ENCODE assay signal across 14 mouse cellular contexts in the genomic region with DNA sequence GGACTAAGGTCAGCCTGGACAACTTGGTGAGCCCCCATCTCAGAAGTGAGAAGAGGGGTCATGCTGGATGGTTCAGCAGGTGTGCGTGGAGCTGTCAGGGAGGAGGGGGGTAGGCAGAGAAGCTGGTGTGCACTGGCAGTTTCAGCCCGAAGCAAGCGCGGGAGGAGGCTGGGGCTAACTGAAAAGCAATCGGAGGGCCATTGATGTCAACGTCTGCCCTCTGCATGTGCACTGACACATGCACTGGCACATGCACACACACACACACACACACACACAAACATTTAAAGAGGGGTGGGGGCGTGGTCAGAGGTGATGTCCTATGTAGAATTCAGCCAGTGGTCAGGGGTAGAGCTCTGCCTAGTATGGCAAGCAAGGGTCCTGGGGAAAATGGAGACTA. TPM values are rescaled to one million over a fixed set of nuclear protein-coding genes. Genes with fewer than 3 reads are reported as not detected.
A peak's percentile ranks its signal among the peaks of the same experiment; 100 is the strongest.
DNase-seq lines count a peak whose midpoint lies in the region; ATAC-seq and TF ChIP-seq lines count a peak whose summit lies in the region.
"Had no signal": no experiment of that assay in that cellular context is flagged by ENCODE, and none has a peak within 500 bp of the region (broad histone marks: within the 10 kb centered on the region; RNA-seq: fewer than 3 reads in every experiment).

No protein-coding gene starts in this region.

- H3K9ac ChIP-seq in kidney, embryonic 14.5 days (ENCODE audit: low read depth, low read length), result no peak overlapping the region
- peak overlapping the region; percentile 87 for H3K9ac ChIP-seq in hindbrain, embryonic 13.5 days
- no peak overlapping the region; the same call in 1 of the 2 replicates for H3K9ac ChIP-seq in midbrain, postnatal 0 days (replicated peaks; ENCODE audit: low read length, poor library complexity, severe bottlenecking)
- H3K9ac ChIP-seq: intestine, embryonic 15.5 days; limb, embryonic 15.5 days; lung, embryonic 15.5 days had no signal

- H3K4me2 ChIP-seq in kidney, embryonic 14.5 days (replicated peaks; ENCODE audit: low read depth, low read length), result no peak overlapping the region
- peak overlapping the region; percentile 75 for H3K4me2 ChIP-seq in hindbrain, embryonic 13.5 days
- peak overlapping the region; percentile 77 for H3K4me2 ChIP-seq in midbrain, postnatal 0 days (ENCODE audit: low read depth, low read length, poor library complexity, severe bottlenecking)
- H3K4me2 ChIP-seq: limb, embryonic 15.5 days; lung, embryonic 15.5 days had no signal

- no peak for TF ChIP-seq CTCF in midbrain, postnatal 0 days (IDR thresholded peaks at IDR 0.05)

- no peak for ATAC-seq in kidney, embryonic 14.5 days (ENCODE audit: low FRiP score, low TSS enrichment)
- no peak for ATAC-seq in hindbrain, embryonic 13.5 days (ENCODE audit: low FRiP score)
- ATAC-seq in midbrain, postnatal 0 days (ENCODE audit: low FRiP score), result 0 out of 2 replicates have a peak, but pooled peaks have one; percentile 1
- ATAC-seq: intestine, embryonic 15.5 days had no signal

- H3K4me3 ChIP-seq in kidney, embryonic 14.5 days (ENCODE audit: low read length), result peak overlapping the region; percentile 9; the same call in 1 of the 2 replicates
- peak overlapping the region; percentile 57 for H3K4me3 ChIP-seq in forebrain, embryonic 10.5 days
- H3K4me3 ChIP-seq in hindbrain, embryonic 13.5 days, result peak overlapping the region; percentile 58
- H3K4me3 ChIP-seq in midbrain, postnatal 0 days (ENCODE audit: low read depth, low read length), result peak overlapping the region; percentile 76
- H3K4me3 ChIP-seq: erythroblast, embryonic 14.5 days; intestine, embryonic 15.5 days; limb, embryonic 15.5 days; lung, embryonic 15.5 days had no signal

- H3K4me1 ChIP-seq in kidney, embryonic 14.5 days (ENCODE audit: control insufficient read depth, insufficient read depth, low read length), result peaks cover 8% of the 10 kb centered on the region
- H3K4me1 ChIP-seq in forebrain, embryonic 10.5 days, result peaks cover 40% of the 10 kb centered on the region
- H3K4me1 ChIP-seq in hindbrain, embryonic 13.5 days (replicated peaks), result peaks cover 46% of the 10 kb centered on the region
- H3K4me1 ChIP-seq in midbrain, postnatal 0 days (ENCODE audit: insufficient read depth, low read length), result peaks cover 15% of the 10 kb centered on the region

- H3K36me3 ChIP-seq in kidney, embryonic 14.5 days (ENCODE audit: control insufficient read depth, insufficient read depth, low read length), result no peaks in the 10 kb centered on the region
- H3K36me3 ChIP-seq in forebrain, embryonic 10.5 days (replicated peaks), result no peaks in the 10 kb centered on the region
- H3K36me3 ChIP-seq in hindbrain, embryonic 13.5 days, result 0 out of 2 replicates have a peak, but pooled peaks cover 4% of the 10 kb centered on the region
- no peaks in the 10 kb centered on the region; the same call in 1 of the 2 replicates for H3K36me3 ChIP-seq in midbrain, postnatal 0 days (ENCODE audit: insufficient read depth, low read length)
- H3K36me3 ChIP-seq: intestine, embryonic 15.5 days; limb, embryonic 15.5 days; lung, embryonic 15.5 days had no signal

- 49% methylated on average over 7 of the region's 7 CpGs for WGBS in kidney, embryonic 14.5 days
- WGBS in forebrain, embryonic 10.5 days, result 53% methylated on average over 7 of the region's 7 CpGs
- WGBS in hindbrain, embryonic 13.5 days, result 44% methylated on average over 7 of the region's 7 CpGs
- WGBS in midbrain, postnatal 0 days, result 42% methylated on average over 7 of the region's 7 CpGs

- H3K27ac ChIP-seq in kidney, embryonic 14.5 days (ENCODE audit: low read depth, low read length), result no peak overlapping the region
- peak overlapping the region; percentile 48; the same call in 1 of the 2 replicates for H3K27ac ChIP-seq in forebrain, embryonic 10.5 days
- peak overlapping the region; percentile 92 for H3K27ac ChIP-seq in hindbrain, embryonic 13.5 days
- peak overlapping the region; percentile 96 for H3K27ac ChIP-seq in midbrain, postnatal 0 days (ENCODE audit: low read depth, low read length)
- H3K27ac ChIP-seq: intestine, embryonic 15.5 days; limb, embryonic 15.5 days; lung, embryonic 15.5 days had no signal

- no peaks in the 10 kb centered on the region for H3K9me3 ChIP-seq in kidney, embryonic 14.5 days (ENCODE audit: control insufficient read depth, low read length)
- no peaks in the 10 kb centered on the region for H3K9me3 ChIP-seq in forebrain, embryonic 10.5 days
- no peaks in the 10 kb centered on the region for H3K9me3 ChIP-seq in hindbrain, embryonic 13.5 days
- H3K9me3 ChIP-seq in midbrain, postnatal 0 days (ENCODE audit: low read length), result no peaks in the 10 kb centered on the region
- H3K9me3 ChIP-seq: intestine, embryonic 15.5 days; limb, embryonic 15.5 days; lung, embryonic 15.5 days had no signal

- DNase-seq in kidney, postnatal 4 days, result no peak
- no peak for DNase-seq in forebrain, embryonic 10.5 days (ENCODE audit: extremely low spot score, low spot score)
- no peak for DNase-seq in midbrain, postnatal 0 days (ENCODE audit: low spot score)
- no peak for DNase-seq in urinary bladder, postnatal 25 days (ENCODE audit: low spot score)
- no peak for DNase-seq in frontal cortex, postnatal 10 days (ENCODE audit: low spot score in 2 of 2)
- no peak for DNase-seq in heart, adult 9 months (ENCODE audit: low spot score in 2 of 2)
- DNase-seq: gastrocnemius, postnatal 36 days; thymus, adult 18-20 months had no signal

- peaks cover 30% of the 10 kb centered on the region for H3K27me3 ChIP-seq in kidney, embryonic 14.5 days (ENCODE audit: control insufficient read depth, insufficient read depth, low read length)
- peaks cover 55% of the 10 kb centered on the region for H3K27me3 ChIP-seq in forebrain, embryonic 10.5 days (ENCODE audit: poor library complexity, severe bottlenecking)
- no peaks in the 10 kb centered on the region for H3K27me3 ChIP-seq in hindbrain, embryonic 13.5 days
- no peaks in the 10 kb centered on the region for H3K27me3 ChIP-seq in midbrain, postnatal 0 days (ENCODE audit: insufficient read depth, low read length)

RNA-seq across cellular contexts. Expression of gene Atcay, which starts 0.8 kb away (rescaled TPM):
- polyA plus RNA-seq in kidney, embryonic 14.5 days (2014; fragmentation: Nextera tagmentation; extraction: Ambion mirVana), result 0.19 and 0.23 TPM in 2 replicates
- 5.3 and 6.7 TPM in 2 replicates for polyA plus RNA-seq in forebrain, embryonic 10.5 days (2016; fragmentation: Nextera tagmentation; extraction: Ambion mirVana)
- 68.1 TPM in 2 replicates for polyA plus RNA-seq in hindbrain, embryonic 13.5 days (2015; fragmentation: Nextera tagmentation; extraction: Ambion mirVana)
- 195 and 200 TPM in 2 replicates for total RNA-seq in midbrain, postnatal 0 days (2014; rRNA removed)
- polyA plus RNA-seq in midbrain, postnatal 0 days (2015; fragmentation: Nextera tagmentation; extraction: Ambion mirVana), result 91.4 and 94.1 TPM in 2 replicates
- total RNA-seq: gastrocnemius, postnatal 36 days had no signal
- polyA plus RNA-seq: erythroblast, embryonic 14.5 days had no signal

RNA-seq across cellular contexts. Expression of gene Zfr2, which starts 1.5 kb away (rescaled TPM):
- polyA plus RNA-seq in kidney, embryonic 14.5 days (2014; fragmentation: Nextera tagmentation; extraction: Ambion mirVana), result 4.5 and 4.7 TPM in 2 replicates
- 2.4 and 2.7 TPM in 2 replicates for polyA plus RNA-seq in forebrain, embryonic 10.5 days (2016; fragmentation: Nextera tagmentation; extraction: Ambion mirVana)
- 19.7 and 21.6 TPM in 2 replicates for polyA plus RNA-seq in hindbrain, embryonic 13.5 days (2015; fragmentation: Nextera tagmentation; extraction: Ambion mirVana)
- total RNA-seq in midbrain, postnatal 0 days (2014; rRNA removed), result 61.3 and 70.2 TPM in 2 replicates
- polyA plus RNA-seq in midbrain, postnatal 0 days (2015; fragmentation: Nextera tagmentation; extraction: Ambion mirVana), result 24.9 and 25.3 TPM in 2 replicates
- polyA plus RNA-seq: erythroblast, embryonic 14.5 days had no signal

RNA-seq across cellular contexts. Expression of gene Matk, which starts 21.3 kb away (rescaled TPM):
- polyA plus RNA-seq in kidney, embryonic 14.5 days (2014; fragmentation: Nextera tagmentation; extraction: Ambion mirVana), result 5.4 and 7.0 TPM in 2 replicates
- polyA plus RNA-seq in forebrain, embryonic 10.5 days (2016; fragmentation: Nextera tagmentation; extraction: Ambion mirVana), result 3.7 and 5.0 TPM in 2 replicates
- 16.4 and 16.9 TPM in 2 replicates for polyA plus RNA-seq in hindbrain, embryonic 13.5 days (2015; fragmentation: Nextera tagmentation; extraction: Ambion mirVana)
- 110 and 114 TPM in 2 replicates for total RNA-seq in midbrain, postnatal 0 days (2014; rRNA removed)
- polyA plus RNA-seq in midbrain, postnatal 0 days (2015; fragmentation: Nextera tagmentation; extraction: Ambion mirVana), result 96.9 and 108 TPM in 2 replicates

RNA-seq across cellular contexts. Expression of gene Nmrk2, which starts 29.6 kb away (rescaled TPM):
- not detected in 2 replicates for polyA plus RNA-seq in kidney, embryonic 14.5 days (2014; fragmentation: Nextera tagmentation; extraction: Ambion mirVana)
- polyA plus RNA-seq in forebrain, embryonic 10.5 days (2016; fragmentation: Nextera tagmentation; extraction: Ambion mirVana), result not detected in 2 replicates
- polyA plus RNA-seq in hindbrain, embryonic 13.5 days (2015; fragmentation: Nextera tagmentation; extraction: Ambion mirVana), result 0.09 and 0.10 TPM in 2 replicates
- not detected in 2 replicates for total RNA-seq in midbrain, postnatal 0 days (2014; rRNA removed)
- 0.14 TPM in 1 of 2 replicates, not detected in the other for polyA plus RNA-seq in midbrain, postnatal 0 days (2015; fragmentation: Nextera tagmentation; extraction: Ambion mirVana)
- polyA plus RNA-seq: erythroblast, embryonic 14.5 days; intestine, embryonic 15.5 days had no signal

RNA-seq across cellular contexts. Expression of gene Mrpl54, which starts 35.3 kb away (rescaled TPM):
- 240 and 276 TPM in 2 replicates for polyA plus RNA-seq in kidney, embryonic 14.5 days (2014; fragmentation: Nextera tagmentation; extraction: Ambion mirVana)
- 217 TPM in 2 replicates for polyA plus RNA-seq in forebrain, embryonic 10.5 days (2016; fragmentation: Nextera tagmentation; extraction: Ambion mirVana)
- 134 and 144 TPM in 2 replicates for polyA plus RNA-seq in hindbrain, embryonic 13.5 days (2015; fragmentation: Nextera tagmentation; extraction: Ambion mirVana)
- 145 and 164 TPM in 2 replicates for total RNA-seq in midbrain, postnatal 0 days (2014; rRNA removed)
- polyA plus RNA-seq in midbrain, postnatal 0 days (2015; fragmentation: Nextera tagmentation; extraction: Ambion mirVana), result 162 and 179 TPM in 2 replicates

Comparison
In these comparisons a context has a peak if more than half of its experiments do, and no peak if none do; other contexts are left out.
1. H3K4me3 ChIP-seq: peak in every context shown above with its lines; median percentile 76 in midbrain, postnatal 0 days; 58 in hindbrain, embryonic 13.5 days; 57 in forebrain, embryonic 10.5 days; 9 in kidney, embryonic 14.5 days.